Mouse (Mus musculus): ENCODE results near the gene Mpnd. TPM values are rescaled to one million over a fixed set of nuclear protein-coding genes. Genes with fewer than 3 reads are reported as not detected.

Gene Mpnd
- polyA plus RNA-seq, 1 experiment from 2014 or later: 29.1 TPM

DNA sequence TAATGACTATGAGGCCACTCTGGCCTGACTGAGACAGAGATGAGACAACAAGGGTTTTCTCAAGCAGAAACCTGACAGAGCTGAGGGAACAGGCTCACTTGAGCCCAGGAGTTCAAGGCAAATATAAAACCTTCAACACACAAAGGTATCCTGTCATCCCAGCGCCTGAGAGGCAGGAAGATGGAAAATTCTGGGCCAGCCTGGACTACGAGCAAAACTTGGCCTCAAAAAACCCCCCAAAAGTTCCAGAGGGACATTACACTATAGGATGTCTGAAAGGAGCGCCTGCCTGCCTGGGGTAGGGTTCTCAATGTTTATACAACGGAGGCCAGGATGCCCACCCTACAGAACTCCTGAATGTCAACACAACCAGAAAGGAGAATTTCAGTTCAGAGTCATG is 29.7 kb downstream of the Mpnd start:
- peak overlapping the region; percentile 71 for H3K4me2 ChIP-seq
- H3K9me3 ChIP-seq (replicated peaks): no peaks in the 10 kb centered on the region
- WGBS (ENCODE audit: insufficient replicate concordance): 59% methylated on average over 4 of the region's 4 CpGs
- peaks cover 43% of the 10 kb centered on the region for H3K36me3 ChIP-seq
- H3K27me3 ChIP-seq (replicated peaks): no peaks in the 10 kb centered on the region
- no peak for ATAC-seq
- H3K4me1 ChIP-seq: peaks cover 65% of the 10 kb centered on the region
- H3K27ac ChIP-seq: peak overlapping the region; percentile 92
- peak overlapping the region; percentile 87 for H3K4me3 ChIP-seq
- peak overlapping the region; percentile 97 for H3K9ac ChIP-seq

DNA sequence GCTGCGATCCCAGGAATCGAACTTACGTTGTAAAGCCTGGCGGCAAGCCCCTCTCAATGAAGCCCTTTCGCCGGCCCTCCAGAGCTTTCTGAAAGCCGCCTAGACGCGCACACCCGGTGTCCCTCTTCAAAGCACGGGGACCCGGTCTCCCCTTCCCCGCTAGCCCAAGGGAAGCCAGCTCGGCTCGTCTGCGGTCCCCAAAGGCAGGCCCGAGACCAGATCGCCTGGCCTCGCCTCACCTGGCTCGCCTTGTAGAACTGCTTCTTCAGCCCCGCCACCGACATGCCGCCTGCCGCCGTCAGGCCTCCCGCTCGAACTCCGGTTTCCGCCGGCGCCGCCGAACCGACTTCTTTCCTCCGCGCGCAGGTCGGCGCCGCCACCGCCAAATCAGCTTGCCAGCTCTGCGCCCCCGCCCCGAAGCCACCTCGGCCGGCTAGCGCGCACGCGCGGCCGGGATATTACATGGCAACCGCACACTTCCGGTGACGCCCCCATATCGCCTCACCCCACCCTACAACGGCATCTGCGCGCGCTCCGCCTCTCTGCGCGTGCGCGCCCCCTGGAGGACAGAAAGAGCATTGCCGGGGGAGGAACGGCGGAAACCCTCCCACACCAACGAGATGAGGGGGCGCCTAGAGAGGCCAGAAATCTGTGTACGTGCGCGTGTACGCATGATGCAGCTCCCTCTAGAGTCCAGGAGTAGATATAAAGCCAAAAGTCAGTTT is 30.8 kb downstream of the Mpnd start, which contains the start of gene Sh3gl1:
Gene Sh3gl1, minus strand, starts transcription at position 460 of the 725 bp plus-strand sequence.
- no peaks in the 10 kb centered on the region for H3K27me3 ChIP-seq (replicated peaks)
- ATAC-seq: peak; percentile 87
- H3K36me3 ChIP-seq: peaks cover 33% of the 10 kb centered on the region
- H3K4me2 ChIP-seq: peak within 1 kb of the TSS; percentile 71
- H3K27ac ChIP-seq: peak within 1 kb of the TSS; percentile 92
- no peaks in the 10 kb centered on the region for H3K9me3 ChIP-seq (replicated peaks)
- WGBS (ENCODE audit: insufficient replicate concordance): under 1% methylated on average over 74 of the region's 74 CpGs
- H3K9ac ChIP-seq: peak within 1 kb of the TSS; percentile 97
- peak within 1 kb of the TSS; percentile 87 for H3K4me3 ChIP-seq
- H3K4me1 ChIP-seq: peaks cover 59% of the 10 kb centered on the region

DNA sequence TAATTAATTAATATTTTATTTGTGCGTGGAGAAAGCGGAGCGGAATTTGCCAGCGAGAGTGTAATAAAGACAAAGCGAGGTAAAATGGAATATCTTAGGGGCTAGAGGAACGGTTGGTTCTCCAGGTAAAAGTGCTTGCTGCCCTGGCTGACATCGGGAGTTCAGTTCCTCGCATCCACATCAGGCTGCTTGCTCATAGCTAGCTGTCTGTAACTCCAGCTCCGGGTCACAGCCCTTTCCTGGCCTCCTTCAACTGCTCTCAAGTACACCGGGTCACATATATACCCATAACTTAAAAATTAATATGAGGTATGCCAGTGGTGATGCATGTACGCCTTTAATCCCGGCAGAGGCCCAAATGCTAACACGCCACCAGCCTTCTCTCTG is 31.4 kb downstream of the Mpnd start:
- no peaks in the 10 kb centered on the region for H3K27me3 ChIP-seq (replicated peaks)
- peaks cover 59% of the 10 kb centered on the region for H3K4me1 ChIP-seq
- ATAC-seq: no peak
- peak overlapping the region; percentile 45 for H3K9ac ChIP-seq
- WGBS (ENCODE audit: insufficient replicate concordance): 33% methylated on average over 13 of the region's 13 CpGs
- peaks cover 32% of the 10 kb centered on the region for H3K36me3 ChIP-seq
- H3K9me3 ChIP-seq (replicated peaks): no peaks in the 10 kb centered on the region
- peak overlapping the region; percentile 71 for H3K4me2 ChIP-seq
- peak overlapping the region; percentile 18; the same call in 1 of the 2 replicates for H3K27ac ChIP-seq
- peak overlapping the region; percentile 87 for H3K4me3 ChIP-seq

DNA sequence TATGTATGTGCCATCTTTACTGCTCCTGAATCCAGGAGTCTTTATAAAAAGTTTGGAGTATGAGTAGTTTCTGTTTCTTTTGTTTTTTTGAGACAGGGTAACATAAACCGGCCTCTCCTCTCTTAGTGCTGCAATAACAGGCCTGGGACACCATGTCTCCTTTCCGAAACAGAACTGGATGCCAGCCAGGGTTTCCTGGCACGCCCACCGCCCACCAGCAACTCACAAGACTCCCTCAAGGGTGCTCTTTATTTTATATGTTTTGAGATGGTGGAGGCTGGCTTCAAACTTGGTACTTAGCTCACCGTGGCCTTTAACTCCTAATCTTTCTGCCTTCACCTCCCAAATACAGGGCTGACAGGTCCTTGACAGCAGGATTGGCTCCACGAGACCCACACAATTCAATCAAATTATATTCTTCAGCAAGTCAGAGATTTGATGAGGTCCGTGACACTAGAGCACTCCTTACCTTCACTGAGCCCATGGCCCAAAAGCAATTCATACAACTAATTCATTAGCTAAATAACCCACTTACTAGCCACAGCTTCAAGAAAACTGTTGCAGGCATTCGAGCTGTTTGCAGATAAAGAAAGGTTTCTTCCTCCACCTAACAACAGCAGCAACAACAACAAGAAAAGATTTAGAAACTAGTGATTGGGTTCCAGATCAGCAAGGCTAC is 33.2 kb downstream of the Mpnd start:
- WGBS (ENCODE audit: insufficient replicate concordance): 79% methylated on average over 8 of the region's 8 CpGs
- no peaks in the 10 kb centered on the region for H3K9me3 ChIP-seq (replicated peaks)
- H3K27ac ChIP-seq: 0 out of 2 replicates have a peak overlapping the region, but pooled peaks have one; percentile 47
- H3K4me1 ChIP-seq: peaks cover 57% of the 10 kb centered on the region
- no peak for ATAC-seq
- no peak overlapping the region for H3K9ac ChIP-seq
- peaks cover 31% of the 10 kb centered on the region for H3K36me3 ChIP-seq
- no peaks in the 10 kb centered on the region for H3K27me3 ChIP-seq (replicated peaks)
- no peak overlapping the region for H3K4me3 ChIP-seq
- no peak overlapping the region for H3K4me2 ChIP-seq

DNA sequence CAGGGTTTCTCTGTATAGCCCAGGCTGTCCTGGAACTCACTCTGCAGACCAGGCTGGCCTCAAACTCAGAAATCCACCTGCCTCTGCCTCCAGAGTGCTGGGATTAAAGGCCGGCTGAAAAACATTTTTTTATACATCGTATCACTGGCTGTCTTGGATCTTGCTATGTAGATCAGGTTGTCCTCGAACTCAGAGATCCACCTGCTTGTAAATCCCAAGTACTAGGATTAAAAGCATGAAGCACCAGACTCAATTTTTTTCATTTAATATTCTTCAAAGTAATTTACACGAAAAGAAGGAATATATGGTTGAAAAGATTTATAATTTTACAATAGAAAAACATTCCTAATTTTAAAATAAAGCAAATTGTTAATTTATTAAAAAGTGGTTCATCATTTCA is 33.8 kb downstream of the Mpnd start:
- Histone ChIP-seq H3K4me2 (peak overlapping the region; percentile 84), H3K27ac (peak overlapping the region; percentile 93), H3K4me3 (peak overlapping the region; percentile 91), H3K27me3 (replicated peaks) (no peaks in the 10 kb centered on the region), H3K9ac (peak overlapping the region; percentile 61), H3K36me3 (peaks cover 31% of the 10 kb centered on the region), H3K9me3 (replicated peaks) (no peaks in the 10 kb centered on the region), H3K4me1 (peaks cover 54% of the 10 kb centered on the region)
- no peak for ATAC-seq
- 62% methylated on average over 4 of the region's 4 CpGs for WGBS (ENCODE audit: insufficient replicate concordance)

DNA sequence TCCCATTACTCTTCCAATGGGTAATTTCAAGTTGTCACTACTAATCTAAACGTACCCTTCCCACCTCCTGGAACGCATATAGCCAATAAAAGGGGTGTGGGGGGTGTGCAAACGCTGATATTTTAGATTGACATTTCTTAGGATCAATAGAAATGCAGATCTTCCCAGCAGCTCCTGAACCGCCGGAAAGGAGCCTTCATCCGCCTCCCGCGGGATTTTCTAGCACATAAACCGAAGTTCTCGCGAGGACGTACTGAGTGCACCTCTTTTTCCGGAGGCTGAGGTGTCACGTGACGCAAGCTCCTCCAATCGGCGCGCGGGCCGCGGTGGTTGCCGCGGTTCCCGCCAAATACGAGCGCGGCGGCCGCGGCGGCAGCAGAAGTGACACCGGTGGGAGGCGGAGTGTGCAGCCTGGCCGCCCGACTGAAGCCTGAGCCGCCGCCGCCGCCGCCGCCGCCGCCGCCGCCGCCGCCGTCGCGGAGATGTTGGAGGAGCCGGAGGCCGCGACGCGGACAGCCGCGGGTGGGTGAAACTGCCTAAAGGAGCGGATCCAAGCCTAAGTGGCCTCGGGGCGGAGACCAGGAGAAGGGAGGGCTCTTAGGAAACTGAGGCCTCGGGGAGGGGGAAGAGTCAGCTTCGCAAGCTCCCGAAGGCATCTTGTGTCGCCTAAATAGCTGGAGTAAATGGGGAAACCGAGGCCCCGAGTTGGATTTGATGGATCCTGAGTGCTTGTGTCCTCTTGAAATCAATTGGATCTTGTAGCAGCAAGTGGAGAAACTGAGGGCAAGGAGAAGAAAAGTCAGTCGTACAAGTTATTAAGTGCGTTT is 34.7 kb downstream of the Mpnd start, which contains the start of gene Chaf1a:
Gene Chaf1a, plus strand, starts transcription at position 410 of the 827 bp plus-strand sequence.
- peak within 1 kb of the TSS; percentile 91 for H3K4me3 ChIP-seq
- peak; percentile 79 for ATAC-seq
- WGBS (ENCODE audit: insufficient replicate concordance): 2% methylated on average over 68 of the region's 68 CpGs

DNA sequence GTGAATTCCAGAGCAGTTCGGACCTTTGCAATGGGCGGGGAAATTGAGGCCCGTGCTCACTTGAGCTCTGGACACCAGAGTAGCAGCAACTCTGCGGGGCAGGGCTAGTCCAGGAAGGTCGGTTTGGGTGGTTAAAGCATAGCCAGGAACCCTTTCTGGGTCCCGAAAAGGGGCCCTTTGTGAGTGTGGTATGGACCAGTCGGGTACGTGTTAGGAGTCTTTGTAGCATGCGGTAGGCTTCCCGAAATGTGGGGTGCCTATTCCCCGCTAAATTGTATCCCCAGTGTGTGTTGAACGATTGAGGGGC is 35.3 kb downstream of the Mpnd start:
- no peaks in the 10 kb centered on the region for H3K9me3 ChIP-seq (replicated peaks)
- peak overlapping the region; percentile 93 for H3K27ac ChIP-seq
- peak overlapping the region; percentile 84 for H3K4me2 ChIP-seq
- H3K4me3 ChIP-seq: peak overlapping the region; percentile 91
- H3K27me3 ChIP-seq (replicated peaks): no peaks in the 10 kb centered on the region
- H3K36me3 ChIP-seq: peaks cover 39% of the 10 kb centered on the region
- peak overlapping the region; percentile 94 for H3K9ac ChIP-seq
- peaks cover 40% of the 10 kb centered on the region for H3K4me1 ChIP-seq
- WGBS (ENCODE audit: insufficient replicate concordance): 2% methylated on average over 12 of the region's 12 CpGs
- ATAC-seq: no peak

More for the DNA sequence above, 34.7 kb downstream of the Mpnd start, which contains the start of gene Chaf1a:
- Histone ChIP-seq H3K4me2 (peak within 1 kb of the TSS; percentile 84), H3K27ac (peak within 1 kb of the TSS; percentile 93), H3K9ac (peak within 1 kb of the TSS; percentile 94), H3K4me1 (peaks cover 45% of the 10 kb centered on the region), H3K27me3 (replicated peaks) (no peaks in the 10 kb centered on the region), H3K9me3 (replicated peaks) (no peaks in the 10 kb centered on the region), H3K36me3 (peaks cover 33% of the 10 kb centered on the region)

DNA sequence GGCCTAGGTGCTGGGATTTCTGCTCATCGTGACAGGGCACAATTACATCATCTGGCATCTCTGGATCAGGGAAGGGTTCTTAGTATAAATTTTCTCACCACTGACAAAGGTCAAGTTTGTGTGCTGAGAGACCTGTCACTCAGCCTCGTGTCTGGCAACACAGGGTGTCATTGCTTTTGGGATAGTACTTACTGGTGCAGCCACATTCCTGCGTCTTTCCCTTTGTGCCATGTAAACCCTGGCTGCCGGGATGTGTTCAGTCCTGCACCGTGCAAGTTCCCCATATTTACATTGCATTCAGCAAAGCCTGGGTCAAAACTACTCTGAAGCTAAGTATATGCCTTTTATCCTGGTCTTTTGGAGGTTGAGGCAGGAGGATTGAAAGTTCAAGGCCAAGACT is 45.9 kb downstream of the Mpnd start:
- Histone ChIP-seq H3K9me3 (replicated peaks) (no peaks in the 10 kb centered on the region), H3K4me3 (no peak overlapping the region), H3K4me2 (no peak overlapping the region), H3K36me3 (peaks cover 95% of the 10 kb centered on the region), H3K27me3 (replicated peaks) (no peaks in the 10 kb centered on the region), H3K4me1 (peaks cover 20% of the 10 kb centered on the region), H3K27ac (no peak overlapping the region), H3K9ac (no peak overlapping the region)
- ATAC-seq: no peak
- WGBS (ENCODE audit: insufficient replicate concordance): 82% methylated on average over 5 of the region's 5 CpGs

DNA sequence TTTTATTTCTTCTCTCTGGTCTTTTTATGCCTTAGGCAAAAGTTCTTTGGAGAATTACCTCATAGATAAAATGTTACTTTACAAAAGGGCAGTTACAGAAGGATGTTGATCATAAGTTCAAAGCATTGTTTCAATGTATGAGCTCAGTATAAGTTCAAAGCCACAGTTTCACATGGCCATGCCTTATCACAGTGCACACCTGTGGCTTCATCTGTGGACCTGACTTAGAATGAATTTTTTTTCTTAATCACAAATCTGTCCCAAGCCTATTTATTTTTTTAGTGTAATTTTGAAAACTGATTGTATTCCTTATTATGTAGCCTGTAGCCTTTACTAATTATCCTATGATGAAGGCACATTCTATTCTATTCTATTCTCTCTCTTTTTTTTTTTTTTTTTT is 49.4 kb downstream of the Mpnd start:
- H3K36me3 ChIP-seq: peaks cover 95% of the 10 kb centered on the region
- ATAC-seq: no peak
- no peaks in the 10 kb centered on the region for H3K9me3 ChIP-seq (replicated peaks)
- H3K27me3 ChIP-seq (replicated peaks): no peaks in the 10 kb centered on the region
- no peak overlapping the region for H3K9ac ChIP-seq
- no peak overlapping the region for H3K27ac ChIP-seq
- no peak overlapping the region for H3K4me2 ChIP-seq
- H3K4me1 ChIP-seq: peaks cover 20% of the 10 kb centered on the region
- H3K4me3 ChIP-seq: no peak overlapping the region

DNA sequence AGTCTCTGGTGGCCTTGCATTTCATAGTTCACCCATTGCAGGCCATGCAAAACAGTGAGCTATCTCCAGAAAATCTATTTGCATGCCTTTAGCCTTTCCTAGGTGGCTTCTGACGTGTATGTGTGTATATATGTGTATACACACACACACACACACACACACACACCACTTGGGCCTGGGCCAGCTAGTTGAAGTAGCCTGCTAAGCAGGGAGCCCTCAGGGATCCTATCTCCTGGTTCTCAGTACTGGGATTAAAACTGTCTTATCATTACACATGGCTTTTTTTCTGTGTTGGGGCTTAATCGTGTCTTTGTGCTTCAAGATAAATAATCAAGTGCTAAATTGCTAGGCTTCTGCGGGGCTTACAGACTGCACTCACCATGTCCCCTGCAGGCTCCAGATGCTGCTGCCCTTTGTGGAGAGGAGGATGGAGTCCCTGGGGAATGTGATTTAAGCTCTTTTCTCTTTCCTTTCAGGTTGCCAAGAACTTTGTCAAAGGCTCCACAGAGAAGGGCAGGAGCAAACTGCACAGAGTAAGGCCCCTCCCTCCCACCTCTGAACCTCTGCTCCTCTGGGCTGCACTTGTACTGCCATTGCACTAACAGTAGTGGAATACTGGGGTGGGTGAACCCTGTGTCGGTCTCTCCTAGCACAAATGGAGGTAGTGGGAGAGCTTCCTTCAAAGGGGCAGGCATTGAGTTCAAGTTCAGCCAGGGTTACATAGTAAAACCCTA is 50.6 kb downstream of the Mpnd start:
- no peak; the same call in 1 of the 2 replicates for ATAC-seq
- WGBS (ENCODE audit: insufficient replicate concordance): 65% methylated on average over 4 of the region's 4 CpGs
- Histone ChIP-seq H3K36me3 (peaks cover 95% of the 10 kb centered on the region), H3K9me3 (replicated peaks) (no peaks in the 10 kb centered on the region), H3K4me2 (no peak overlapping the region), H3K4me3 (no peak overlapping the region), H3K27me3 (replicated peaks) (no peaks in the 10 kb centered on the region), H3K9ac (no peak overlapping the region), H3K27ac (no peak overlapping the region; the same call in 1 of the 2 replicates), H3K4me1 (peaks cover 20% of the 10 kb centered on the region)

DNA sequence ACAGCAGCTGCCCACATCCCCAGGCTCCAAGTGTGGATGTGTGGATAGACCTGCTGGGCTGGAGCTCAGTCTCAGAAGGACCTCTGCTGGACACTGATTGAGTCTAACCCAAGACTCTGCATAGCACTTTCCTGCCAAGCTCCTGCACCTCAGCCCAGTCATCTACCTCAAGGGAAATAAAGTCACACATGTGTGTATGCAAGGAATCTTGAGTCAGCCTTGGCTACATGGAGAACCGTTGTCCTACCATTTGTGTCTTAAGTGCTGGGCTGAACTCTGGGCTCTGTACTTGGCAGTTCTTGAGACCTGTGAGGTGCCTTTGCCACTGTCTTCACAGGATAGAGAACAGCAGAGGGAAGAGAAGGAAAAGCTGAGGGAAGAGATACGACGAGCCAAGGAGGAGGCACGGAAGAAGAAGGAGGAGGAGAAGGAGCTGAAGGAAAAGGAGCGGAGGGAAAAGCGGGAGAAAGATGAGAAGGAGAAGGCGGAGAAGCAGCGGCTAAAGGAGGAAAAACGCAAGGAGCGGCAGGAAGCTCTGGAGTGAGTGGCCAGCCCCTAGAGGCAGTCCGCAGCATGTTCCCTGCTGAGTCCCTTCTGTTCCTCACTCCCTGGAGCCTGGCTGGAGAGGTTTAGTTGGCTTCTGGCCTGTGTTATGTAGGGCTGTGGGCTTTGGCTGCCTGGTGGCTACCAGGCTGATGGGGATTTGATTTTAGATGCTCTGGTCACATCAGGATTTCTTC is 52.0 kb downstream of the Mpnd start:
- H3K9me3 ChIP-seq (replicated peaks): no peaks in the 10 kb centered on the region
- no peaks in the 10 kb centered on the region for H3K27me3 ChIP-seq (replicated peaks)
- no peak overlapping the region for H3K4me3 ChIP-seq
- H3K36me3 ChIP-seq: peaks cover 95% of the 10 kb centered on the region
- peaks cover 20% of the 10 kb centered on the region for H3K4me1 ChIP-seq
- no peak overlapping the region for H3K9ac ChIP-seq
- 82% methylated on average over 11 of the region's 11 CpGs for WGBS (ENCODE audit: insufficient replicate concordance)
- H3K4me2 ChIP-seq: no peak overlapping the region
- no peak overlapping the region for H3K27ac ChIP-seq
- ATAC-seq: no peak

All from liver, embryonic 12.5 days (tissue).